Mouse (Mus musculus) liver, embryonic 11.5 days (tissue): ENCODE measurements around the gene Map7d1. TPM values are rescaled to one million over a fixed set of nuclear protein-coding genes. Genes with fewer than 3 reads are reported as not detected.

Experiments
- ATAC-seq: fragments of 200-750 bp; cut with Nextera tagmentation; replicated peaks from 2 replicates; pipeline ENCODE4 v1.8.0; 2017; ENCODE audit warnings: moderate number of reproducible peaks, mild to moderate bottlenecking, moderate TSS enrichment, moderate library complexity; ENCODE audit not compliant: low FRiP score
- DNase-seq: peaks from one replicate; pipeline ENCODE4 v3.0.0-alpha.2; 2017; ENCODE audit warnings: low spot score
- H3K27ac ChIP-seq: fragments of 300-500 bp; sonication (generic); 2 replicates; pipeline ENCODE4 v1.5.1; 2014; ENCODE audit warnings: mild to moderate bottlenecking, low read depth, low read length, control low read depth
- H3K27me3 ChIP-seq: fragments of 300-500 bp; sonication (generic); replicated peaks from 2 replicates; pipeline ENCODE4 v1.6.1; 2014; ENCODE audit warnings: low read length, mixed read lengths; ENCODE audit not compliant: control insufficient read depth, insufficient read depth
- H3K36me3 ChIP-seq: fragments of 300-500 bp; sonication (generic); 2 replicates; pipeline ENCODE4 v1.6.1; 2014; ENCODE audit warnings: mild to moderate bottlenecking, low read length, moderate library complexity, mixed read lengths; ENCODE audit not compliant: control insufficient read depth, insufficient read depth
- H3K4me1 ChIP-seq: fragments of 300-500 bp; sonication (generic); replicated peaks from 2 replicates; pipeline ENCODE4 v1.6.1; 2014; ENCODE audit warnings: low read length, mixed read lengths; ENCODE audit not compliant: control insufficient read depth, insufficient read depth
- H3K4me2 ChIP-seq: fragments of 300-500 bp; sonication (generic); 2 replicates; pipeline ENCODE4 v1.6.1; 2014; ENCODE audit warnings: mild to moderate bottlenecking, control low read depth, moderate library complexity
- H3K4me3 ChIP-seq: fragments of 300-500 bp; sonication (generic); 2 replicates; pipeline ENCODE4 v1.5.1; 2014; ENCODE audit warnings: low read depth, low read length, control low read depth
- H3K9ac ChIP-seq: fragments of 300-500 bp; sonication (generic); 2 replicates; pipeline ENCODE4 v1.6.1; 2014; ENCODE audit warnings: low read depth, low read length, control low read depth
- H3K9me3 ChIP-seq: fragments of 300-500 bp; sonication (generic); 2 replicates; pipeline ENCODE4 v1.6.1; 2016; ENCODE audit warnings: low read length, inconsistent platforms, mixed read lengths; ENCODE audit not compliant: control insufficient read depth
- WGBS: fragments of 180-500 bp; shearing (Covaris S2); extraction: QIAGEN DNeasy Blood & Tissue Kit; methylation state at CpG from one replicate; pipeline ENCODE4 v1.1.7; 2014; 5-methylcytosine and 5-hydroxymethylcytosine counted together
- polyA plus RNA-seq: library from polyadenylated mRNA; unstranded; fragments of >200 nt; fragmentation: Nextera tagmentation; extraction: Ambion mirVana; gene quantifications from 2 replicates; pipeline ENCODE4 v1.2.1, GENCODE M21; 2014

Map7d1 gene
- polyA plus RNA-seq, 1 experiment from 2014 or later = 28.9 TPM

- WGBS = 27% methylated on average over 13 of the region's 13 CpGs
- peaks cover 6% of the 10 kb centered on the region; the same call in 1 of the 2 replicates for H3K4me1 ChIP-seq
- H3K27me3 ChIP-seq = peaks cover 59% of the 10 kb centered on the region
- H3K9ac ChIP-seq = no peak overlapping the region
- no peak for DNase-seq
- no peaks in the 10 kb centered on the region for H3K36me3 ChIP-seq
- no peak for ATAC-seq
- H3K27ac ChIP-seq = no peak overlapping the region
- no peak overlapping the region for H3K4me3 ChIP-seq
- no peaks in the 10 kb centered on the region for H3K9me3 ChIP-seq
- no peak overlapping the region for H3K4me2 ChIP-seq
Observed at GRCm38 (mm10) chr4:126291196-126291595, 35.1 kb upstream of the Map7d1 start.

DNA sequence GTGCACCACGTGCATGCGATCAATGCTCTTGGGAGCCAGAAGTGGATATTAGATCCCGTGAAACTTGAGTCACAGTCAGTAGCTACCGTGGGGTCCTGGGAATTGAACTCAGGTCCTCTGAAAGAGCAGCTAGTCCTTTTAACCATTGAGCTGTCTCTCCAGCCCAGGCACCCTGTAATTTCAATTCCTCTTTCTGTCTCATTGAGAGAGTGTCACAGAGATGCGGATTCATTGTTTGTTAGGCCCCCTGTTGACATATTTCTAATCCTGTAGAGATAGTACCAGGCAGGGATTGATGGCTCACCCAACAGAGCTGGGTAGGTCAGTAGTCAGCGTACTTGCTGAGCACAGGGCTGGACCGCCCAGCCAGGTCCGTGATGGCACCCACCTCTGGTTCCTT, 34.2 kb upstream of the Map7d1 start:
- Histone ChIP-seq H3K4me1 (peaks cover 6% of the 10 kb centered on the region; the same call in 1 of the 2 replicates), H3K4me3 (no peak overlapping the region), H3K9me3 (no peaks in the 10 kb centered on the region), H3K27me3 (peaks cover 59% of the 10 kb centered on the region), H3K9ac (no peak overlapping the region), H3K27ac (no peak overlapping the region), H3K36me3 (no peaks in the 10 kb centered on the region), H3K4me2 (no peak overlapping the region)
- WGBS = 76% methylated on average over 8 of the region's 8 CpGs
- ATAC-seq (no peak), DNase-seq (no peak)

DNA sequence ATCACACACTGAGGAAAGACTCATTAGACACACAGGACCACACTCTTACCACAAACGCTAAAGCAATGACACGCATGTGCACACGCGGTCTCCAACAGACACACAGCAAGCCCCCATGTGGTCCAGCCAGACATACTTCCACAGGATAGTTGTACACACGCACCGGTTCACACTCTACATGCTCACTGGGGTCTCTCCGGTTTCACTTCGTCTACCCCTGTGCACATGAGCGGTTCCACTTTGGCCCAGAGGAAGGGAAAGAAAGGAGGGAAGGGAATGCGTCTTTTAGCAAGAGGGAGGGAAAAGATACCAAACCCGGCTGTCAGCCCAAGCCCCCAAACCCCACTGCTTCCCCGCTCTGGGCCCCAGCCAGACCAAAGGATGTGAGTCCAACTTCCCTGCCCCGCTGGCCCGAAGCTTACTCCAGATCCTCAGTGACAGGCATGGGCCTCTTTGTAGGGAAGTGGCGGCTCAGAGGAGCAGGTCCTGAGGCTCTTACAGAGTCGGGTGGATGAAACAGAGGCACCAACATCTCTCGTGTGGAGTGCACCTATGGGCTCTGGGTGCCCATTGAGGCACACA, 32.0 kb upstream of the Map7d1 start:
- H3K27ac ChIP-seq = no peak overlapping the region
- H3K4me1 ChIP-seq = peaks cover 6% of the 10 kb centered on the region; the same call in 1 of the 2 replicates
- H3K9ac ChIP-seq = no peak overlapping the region
- peaks cover 69% of the 10 kb centered on the region for H3K27me3 ChIP-seq
- no peak overlapping the region for H3K4me3 ChIP-seq
- H3K36me3 ChIP-seq = no peaks in the 10 kb centered on the region
- DNase-seq (no peak), ATAC-seq (no peak)
- no peaks in the 10 kb centered on the region for H3K9me3 ChIP-seq
- 0 out of 2 replicates have a peak overlapping the region, but pooled peaks have one; percentile 7 for H3K4me2 ChIP-seq
- WGBS = 32% methylated on average over 17 of the region's 17 CpGs

DNA sequence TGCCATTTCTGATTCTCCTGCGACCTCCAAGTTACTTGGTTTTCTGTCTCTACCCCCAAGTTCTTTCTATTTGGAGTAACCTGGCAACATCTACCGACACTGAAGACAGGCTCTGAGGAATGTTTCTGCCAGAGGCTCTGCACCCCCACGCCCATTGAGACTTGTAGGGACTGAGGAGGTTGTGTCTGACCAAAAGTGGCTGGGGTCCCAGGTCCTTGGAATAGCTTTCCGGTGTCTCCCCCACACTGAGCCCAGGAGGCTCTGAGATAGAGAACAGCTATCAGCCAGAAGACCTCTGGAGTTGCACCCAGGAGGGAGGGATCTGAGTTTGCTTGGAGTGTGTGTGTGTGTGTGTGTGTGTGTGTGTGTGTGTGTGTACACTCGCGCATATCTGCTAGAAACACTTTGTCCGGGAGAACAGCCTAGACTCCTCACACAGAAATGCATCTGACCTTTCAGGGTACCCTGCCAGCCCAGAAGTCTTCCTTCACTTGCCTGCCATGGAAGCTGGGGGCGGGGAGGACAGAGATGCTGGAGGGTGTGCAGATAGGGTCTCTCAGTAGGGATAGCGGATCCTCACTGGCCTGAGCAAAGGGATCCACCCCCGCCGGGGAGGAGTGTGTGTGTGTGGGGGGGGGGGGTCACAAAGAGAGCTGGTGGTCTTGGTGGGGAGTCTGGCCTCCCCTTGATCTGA, 31.3 kb upstream of the Map7d1 start:
- peak overlapping the region; percentile 48; the same call in 1 of the 2 replicates for H3K4me3 ChIP-seq
- H3K27ac ChIP-seq = no peak overlapping the region
- peaks cover 6% of the 10 kb centered on the region; the same call in 1 of the 2 replicates for H3K4me1 ChIP-seq
- no peak overlapping the region for H3K9ac ChIP-seq
- WGBS = 35% methylated on average over 11 of the region's 11 CpGs
- no peak overlapping the region for H3K4me2 ChIP-seq
- DNase-seq (no peak), ATAC-seq (no peak)
- H3K36me3 ChIP-seq = no peaks in the 10 kb centered on the region
- peaks cover 69% of the 10 kb centered on the region for H3K27me3 ChIP-seq
- H3K9me3 ChIP-seq = no peaks in the 10 kb centered on the region

DNA sequence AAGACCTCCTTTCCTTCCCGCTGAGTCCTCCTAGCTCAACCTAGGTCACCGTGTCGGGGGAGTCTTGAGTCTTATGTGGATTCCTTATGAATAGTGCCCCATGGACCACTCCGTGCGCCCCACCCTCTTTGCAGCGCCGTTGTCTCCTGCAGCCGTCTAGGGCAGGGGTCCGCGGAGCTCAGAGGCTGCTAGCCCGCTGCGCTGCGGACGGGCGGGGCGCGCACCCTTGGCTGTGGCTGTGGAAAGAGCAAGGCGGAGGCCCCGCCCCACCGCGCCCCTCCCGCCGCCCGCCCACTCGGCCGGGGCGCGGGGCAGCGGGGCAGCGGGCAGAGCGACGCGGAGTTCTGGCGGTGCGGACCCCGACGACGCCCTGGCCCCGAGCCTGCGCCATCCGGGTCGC, 30.3 kb upstream of the Map7d1 start, which contains the start of gene Col8a2:
Gene Col8a2 (plus strand): TSS at position 302 of the 400 bp plus-strand sequence.
- Histone ChIP-seq H3K4me1 (peaks cover 6% of the 10 kb centered on the region; the same call in 1 of the 2 replicates), H3K36me3 (no peaks in the 10 kb centered on the region), H3K9ac (no peak within 1 kb of the TSS), H3K4me3 (peak within 1 kb of the TSS; percentile 48), H3K27me3 (peaks cover 69% of the 10 kb centered on the region), H3K4me2 (peak within 1 kb of the TSS; percentile 73), H3K27ac (no peak within 1 kb of the TSS), H3K9me3 (no peaks in the 10 kb centered on the region)
- ATAC-seq = peak; percentile 34; the same call in 1 of the 2 replicates
- no peak for DNase-seq
- WGBS = 3% methylated on average over 42 of the region's 42 CpGs

DNA sequence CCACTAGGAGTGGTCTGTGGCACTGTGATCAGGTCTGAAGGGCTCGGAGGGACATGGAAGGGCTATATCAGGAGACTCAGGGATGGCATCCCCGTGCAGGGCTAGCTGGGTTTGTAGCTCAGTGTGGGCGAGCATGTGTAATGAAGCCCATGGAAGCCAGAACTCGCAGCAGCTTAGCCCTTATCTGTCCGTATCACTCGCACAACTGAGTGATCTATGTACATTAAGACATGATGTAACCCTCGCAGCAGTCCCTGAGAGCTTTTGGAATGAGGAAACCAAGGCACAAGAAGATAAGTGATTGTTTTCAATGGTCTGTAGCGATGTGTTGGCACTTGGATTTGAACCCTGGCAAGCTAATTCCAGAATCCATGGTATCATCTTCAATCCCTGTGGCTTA, 27.4 kb upstream of the Map7d1 start:
- WGBS = 64% methylated on average over 8 of the region's 8 CpGs
- no peaks in the 10 kb centered on the region for H3K36me3 ChIP-seq
- no peak overlapping the region for H3K27ac ChIP-seq
- H3K4me1 ChIP-seq = peaks cover 6% of the 10 kb centered on the region; the same call in 1 of the 2 replicates
- no peak overlapping the region for H3K4me3 ChIP-seq
- ATAC-seq = no peak
- no peaks in the 10 kb centered on the region for H3K9me3 ChIP-seq
- no peak overlapping the region for H3K9ac ChIP-seq
- H3K27me3 ChIP-seq = peaks cover 44% of the 10 kb centered on the region
- no peak overlapping the region for H3K4me2 ChIP-seq
- no peak for DNase-seq

DNA sequence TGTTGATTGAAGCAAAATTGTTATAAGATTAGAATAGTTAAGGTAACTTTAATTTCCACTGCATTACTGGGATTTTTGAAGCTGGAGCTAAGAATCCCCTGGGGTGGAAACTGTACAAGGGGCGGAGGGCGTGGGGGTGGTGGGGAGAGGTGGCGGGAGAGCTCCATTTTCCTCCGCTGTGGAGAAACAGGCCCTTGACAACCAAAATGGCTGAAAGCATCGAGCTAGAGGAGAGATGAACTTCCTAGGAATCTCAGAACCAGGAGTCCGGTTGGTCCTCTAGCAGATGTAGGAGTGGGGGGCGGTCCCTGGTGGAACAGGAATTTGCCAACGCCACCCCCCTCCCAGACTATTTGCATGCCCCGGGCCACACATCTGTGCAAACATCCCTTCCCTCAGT, 25.6 kb upstream of the Map7d1 start:
- 0 out of 2 replicates have a peak, but pooled peaks cover 2% of the 10 kb centered on the region for H3K36me3 ChIP-seq
- H3K27ac ChIP-seq = no peak overlapping the region
- peaks cover 4% of the 10 kb centered on the region; the same call in 1 of the 2 replicates for H3K4me1 ChIP-seq
- H3K9ac ChIP-seq = no peak overlapping the region
- no peak overlapping the region for H3K4me3 ChIP-seq
- H3K9me3 ChIP-seq = no peaks in the 10 kb centered on the region
- ATAC-seq (no peak), DNase-seq (no peak)
- H3K4me2 ChIP-seq = no peak overlapping the region
- H3K27me3 ChIP-seq = peaks cover 25% of the 10 kb centered on the region
- WGBS = 70% methylated on average over 9 of the region's 9 CpGs

GRCm38 (mm10) chr4:126278961-126279360, 22.8 kb upstream of the Map7d1 start:
- ATAC-seq (no peak), DNase-seq (no peak)
- H3K9ac ChIP-seq = no peak overlapping the region
- H3K4me1 ChIP-seq = no peaks in the 10 kb centered on the region; the same call in 1 of the 2 replicates
- peaks cover 4% of the 10 kb centered on the region; the same call in 1 of the 2 replicates for H3K36me3 ChIP-seq
- H3K27ac ChIP-seq = no peak overlapping the region
- H3K9me3 ChIP-seq = no peaks in the 10 kb centered on the region
- no peak overlapping the region for H3K4me2 ChIP-seq
- WGBS = 71% methylated on average over 9 of the region's 9 CpGs
- peaks cover 2% of the 10 kb centered on the region for H3K27me3 ChIP-seq
- no peak overlapping the region for H3K4me3 ChIP-seq
